Mouse (Mus musculus): ENCODE measurements around the gene Tssc4. TPM values are rescaled to one million over a fixed set of nuclear protein-coding genes. Genes with fewer than 3 reads are reported as not detected.

Tssc4 gene
- polyA plus RNA-seq (2015; fragmentation: Illumina TruSeq; extraction: RNeasy Lipid Tissue Mini Kit (QIAGEN cat#74804); ENCODE audit: low read depth, low replicate concordance): 53.7 TPM

GRCm38 (mm10) chr7:143068882-143069591 is at the start of gene Tssc4:
Tssc4 (plus strand) TSS chr7:143069249.

GRCm38 (mm10) chr7:143052626-143053007 is 16.4 kb upstream of the Tssc4 start, which contains the start of gene Cd81:
Cd81 (plus strand) TSS chr7:143052739.

GRCm38 (mm10) chr7:143094592-143095553 is 25.8 kb downstream of the Tssc4 start, which contains the start of gene Trpm5:
Trpm5 (minus strand) TSS chr7:143094642.

GRCm38 (mm10) chr7:143106062-143106461 is 37.0 kb downstream of the Tssc4 start, which contains the start of gene Kcnq1:
Kcnq1 (plus strand) TSS chr7:143106362.

Other genes starting within 250 kb of the Tssc4 start
- 9.7 TPM for gene Th, start 138.1 kb upstream of the Tssc4 start, polyA plus RNA-seq (2015; fragmentation: Illumina TruSeq; extraction: RNeasy Lipid Tissue Mini Kit (QIAGEN cat#74804); ENCODE audit: low read depth, low replicate concordance)
- 0.28 TPM for gene Ascl2, start 100.0 kb upstream of the Tssc4 start, polyA plus RNA-seq (2015; fragmentation: Illumina TruSeq; extraction: RNeasy Lipid Tissue Mini Kit (QIAGEN cat#74804); ENCODE audit: low read depth, low replicate concordance)
- gene Tspan32, start 64.2 kb upstream of the Tssc4 start, polyA plus RNA-seq (2015; fragmentation: Illumina TruSeq; extraction: RNeasy Lipid Tissue Mini Kit (QIAGEN cat#74804); ENCODE audit: low read depth, low replicate concordance): 0.48 TPM
- 477 TPM for gene Cd81, start 16.5 kb upstream of the Tssc4 start, polyA plus RNA-seq (2015; fragmentation: Illumina TruSeq; extraction: RNeasy Lipid Tissue Mini Kit (QIAGEN cat#74804); ENCODE audit: low read depth, low replicate concordance)
- 0.12 TPM for gene Trpm5, start 25.4 kb downstream of the Tssc4 start, polyA plus RNA-seq (2015; fragmentation: Illumina TruSeq; extraction: RNeasy Lipid Tissue Mini Kit (QIAGEN cat#74804); ENCODE audit: low read depth, low replicate concordance)
- 0.42 TPM for gene Kcnq1, start 37.1 kb downstream of the Tssc4 start, polyA plus RNA-seq (2015; fragmentation: Illumina TruSeq; extraction: RNeasy Lipid Tissue Mini Kit (QIAGEN cat#74804); ENCODE audit: low read depth, low replicate concordance)